Mouse (Mus musculus): ENCODE results near the gene Svs3b.

GRCm38 (mm10) chr2:164219295-164219694, 37.1 kb downstream of the Svs3b start:
- TF ChIP-seq CTCF (IDR thresholded peaks at IDR 0.05; ENCODE audit: insufficient read depth, low read length) (no peak), POLR2A (IDR thresholded peaks at IDR 0.05; ENCODE audit: borderline replicate concordance, extremely low read depth, low read depth, low read length) (no peak)

All from lung, adult 2 months (tissue).